Mouse (Mus musculus) ES-E14 (cell line): ENCODE measurements at regions not wholly inside any gene's neighbourhood (a gene's known extent, or its start where the extent isn't known, plus 50 kb on each side); places are given as distances from the start of the nearest gene placed in this dataset.

Source experiments
- DNase-seq: peaks from one replicate; pipeline ENCODE4 v3.0.0-alpha.2; 2013; ENCODE audit warnings: low read depth, low spot score
- H3K27ac ChIP-seq: 2 replicates; pipeline ENCODE4 v1.5.1; 2012; ENCODE audit warnings: low read depth, mild to moderate bottlenecking, low read length, moderate library complexity, mixed read lengths; ENCODE audit not compliant: poor library complexity, insufficient read depth, severe bottlenecking
- H3K36me3 ChIP-seq: 2 replicates; pipeline ENCODE4 v1.6.1; 2012; ENCODE audit warnings: mild to moderate bottlenecking, low read length, moderate library complexity, mixed read lengths; ENCODE audit not compliant: control insufficient read depth, poor library complexity, insufficient read depth, severe bottlenecking
- H3K4me1 ChIP-seq, 2 experiments: fragments of 150-350 bp in 1 of 2; sonication (generic) in 1 of 2; 2 replicates each; pipeline ENCODE4 v1.6.1; 2012; ENCODE audit warnings: low read length in 2 of 2, mild to moderate bottlenecking in 1 of 2, mixed read lengths in 1 of 2; ENCODE audit not compliant: control insufficient read depth in 2 of 2, insufficient read depth in 2 of 2, poor library complexity in 1 of 2
- H3K4me3 ChIP-seq, 2 experiments: fragments of 150-350 bp in 1 of 2; sonication (generic) in 1 of 2; 2 replicates each; pipeline ENCODE4 v1.5.1; 2012; ENCODE audit warnings: low read length in 2 of 2, low read depth in 1 of 2, mild to moderate bottlenecking in 1 of 2, mixed read lengths in 1 of 2; ENCODE audit not compliant: insufficient read depth in 1 of 2, poor library complexity in 1 of 2, severe bottlenecking in 1 of 2
- H3K9ac ChIP-seq: 2 replicates; pipeline ENCODE4 v1.6.1; 2012; ENCODE audit warnings: low read depth, mild to moderate bottlenecking, low read length, mixed read lengths; ENCODE audit not compliant: poor library complexity, insufficient read depth, severe bottlenecking
- H3K9me3 ChIP-seq: fragments of 150-350 bp; sonication (generic); 2 replicates; pipeline ENCODE4 v1.6.1; 2012; ENCODE audit warnings: low read depth, mild to moderate bottlenecking, low read length; ENCODE audit not compliant: control insufficient read depth, insufficient read depth
- CHD2 ChIP-seq: IDR thresholded peaks from 2 replicates; pipeline ENCODE4 v1.6.1; 2014; ENCODE audit warnings: mild to moderate bottlenecking, low read depth, low read length, inconsistent platforms
- HCFC1 ChIP-seq: IDR thresholded peaks from 2 replicates; pipeline ENCODE4 v1.6.1; 2012; ENCODE audit warnings: low read length, inconsistent platforms, borderline replicate concordance; ENCODE audit not compliant: insufficient read depth
- MAFK ChIP-seq: IDR thresholded peaks from 2 replicates; pipeline ENCODE4 v1.6.1; 2014; ENCODE audit warnings: mild to moderate bottlenecking, low read depth, low read length, inconsistent platforms; ENCODE audit not compliant: insufficient read depth
- ZC3H11A ChIP-seq: IDR thresholded peaks from 2 replicates; pipeline ENCODE4 v1.6.1; 2012; ENCODE audit warnings: low read depth, mild to moderate bottlenecking, inconsistent platforms, low read length, borderline replicate concordance
- ZNF384 ChIP-seq: IDR thresholded peaks from 2 replicates; pipeline ENCODE4 v1.6.1; 2012; ENCODE audit warnings: low read depth, low read length, inconsistent platforms
- in situ Hi-C, 2 experiments: fragments of 600-800 bp; cut with MboI; formaldehyde crosslinking; loops; one replicate each; pipeline ENCODE4 v1.15.1; 2025; ENCODE audit warnings: low sequenced_read_pairs in 2 of 2, inconsistent platforms in 1 of 2; ENCODE audit not compliant: unreplicated experiment in 2 of 2

- no peak overlapping the region for H3K27ac ChIP-seq
- TF ChIP-seq ZC3H11A, result no peak
- no peak for TF ChIP-seq ZNF384
- no peak for TF ChIP-seq HCFC1
- TF ChIP-seq CHD2, result no peak
- TF ChIP-seq MAFK, result no peak
- H3K9ac ChIP-seq, result no peak overlapping the region
- no peak overlapping the region for H3K4me3 ChIP-seq
- no peak for DNase-seq
- in situ Hi-C loops, result no loop called here
- H3K36me3 ChIP-seq, result no peaks in the 10 kb centered on the region
- H3K4me1 ChIP-seq, result no peaks in the 10 kb centered on the region
- no peaks in the 10 kb centered on the region for H3K9me3 ChIP-seq
Observed at GRCm38 (mm10) chr14:80391418-80391817, 407.5 kb downstream of the Olfm4 start.

DNA sequence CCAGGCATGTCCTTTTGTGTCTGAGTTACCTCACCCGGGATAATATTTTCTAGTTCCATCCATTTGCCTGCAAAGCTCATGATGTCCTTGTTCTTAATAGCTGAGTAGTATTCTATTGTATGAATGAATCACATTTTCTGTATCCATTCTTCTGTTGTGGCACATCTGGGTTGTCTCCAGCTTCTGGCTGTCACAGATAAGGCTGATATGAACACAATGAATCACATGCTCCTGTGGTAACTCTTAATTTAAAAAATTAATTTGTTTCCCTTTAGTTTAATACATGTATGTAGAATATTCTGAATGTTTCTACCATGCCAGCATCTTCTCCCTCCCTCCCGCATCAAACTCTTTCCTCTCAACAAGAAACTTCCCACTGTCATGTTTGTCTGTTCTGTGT, 424.4 kb downstream of the Olfm4 start:
- DNase-seq, result no peak
- H3K9me3 ChIP-seq, result no peaks in the 10 kb centered on the region
- in situ Hi-C loops, result no loop called here
- H3K4me1 ChIP-seq, result no peaks in the 10 kb centered on the region
- no peak overlapping the region for H3K27ac ChIP-seq
- H3K4me3 ChIP-seq, result no peak overlapping the region
- H3K36me3 ChIP-seq, result no peaks in the 10 kb centered on the region
- H3K9ac ChIP-seq, result no peak overlapping the region
- TF ChIP-seq MAFK, result no peak
- no peak for TF ChIP-seq ZNF384

GRCm38 (mm10) chr14:80418810-80419325, 435.0 kb downstream of the Olfm4 start:
- H3K9ac ChIP-seq, result no peak overlapping the region
- TF ChIP-seq ZC3H11A (no peak), MAFK (0 out of 2 replicates have a peak, but pooled peaks have one; percentile 27)
- H3K36me3 ChIP-seq, result no peaks in the 10 kb centered on the region
- no peak for DNase-seq
- no peaks in the 10 kb centered on the region for H3K9me3 ChIP-seq
- H3K4me3 ChIP-seq, result no peak overlapping the region
- in situ Hi-C loops, result no loop called here
- no peak overlapping the region for H3K27ac ChIP-seq
- no peaks in the 10 kb centered on the region for H3K4me1 ChIP-seq

DNA sequence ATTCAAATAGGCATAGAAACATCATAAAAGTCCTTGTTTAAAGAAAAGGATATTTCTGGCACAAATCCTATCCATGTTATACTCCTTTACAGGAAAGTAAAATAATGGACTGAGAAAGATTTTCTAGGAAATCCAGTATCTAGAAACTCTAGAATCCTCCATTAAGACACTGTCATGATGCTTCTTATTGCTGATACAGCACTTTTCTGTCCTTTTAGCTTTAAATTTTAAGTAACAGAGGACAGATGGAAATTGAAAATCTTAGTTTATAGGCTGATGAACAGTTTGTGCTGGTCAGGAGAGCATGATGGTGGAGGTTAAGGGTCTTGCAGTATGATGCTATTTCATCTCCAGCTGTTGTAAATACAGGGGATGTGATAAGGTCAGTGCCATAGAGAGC, 459.9 kb downstream of the Olfm4 start:
- in situ Hi-C loops, result no loop called here
- Histone ChIP-seq H3K4me1 (no peaks in the 10 kb centered on the region), H3K36me3 (no peaks in the 10 kb centered on the region), H3K27ac (no peak overlapping the region), H3K9ac (no peak overlapping the region), H3K4me3 (no peak overlapping the region), H3K9me3 (no peaks in the 10 kb centered on the region)
- no peak for DNase-seq
- TF ChIP-seq MAFK (peak; percentile 67; the same call in 1 of the 2 replicates), ZC3H11A (no peak)

DNA sequence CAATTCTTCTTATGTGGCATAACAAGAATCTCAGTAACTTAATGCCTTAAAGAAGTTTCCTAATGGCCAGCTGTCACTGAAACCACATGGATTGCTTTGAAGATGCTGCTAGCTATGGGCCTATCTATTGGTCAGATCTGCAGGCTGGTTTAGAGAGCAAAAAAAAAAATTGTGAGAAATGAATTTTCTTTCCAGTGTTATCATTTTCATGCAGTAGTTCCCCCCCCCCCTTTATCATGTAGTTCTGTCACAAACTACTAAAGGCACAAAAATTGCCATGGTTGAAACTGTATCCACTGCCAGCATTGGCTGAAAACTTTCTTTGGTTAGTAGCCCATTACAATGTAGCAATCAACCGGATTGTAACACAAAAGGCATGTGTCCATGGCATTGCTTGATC, 487.6 kb downstream of the Olfm4 start:
- Histone ChIP-seq H3K4me1 (no peaks in the 10 kb centered on the region), H3K9me3 (no peaks in the 10 kb centered on the region), H3K4me3 (no peak overlapping the region), H3K9ac (no peak overlapping the region), H3K36me3 (no peaks in the 10 kb centered on the region), H3K27ac (no peak overlapping the region)
- in situ Hi-C loops, result no loop called here
- TF ChIP-seq ZC3H11A (no peak), ZNF384 (no peak), HCFC1 (no peak), MAFK (no peak), CHD2 (no peak)
- DNase-seq, result no peak
